Mouse (Mus musculus) CH12.LX (cell line): ENCODE results near the gene Klf9. TPM values are rescaled to one million over a fixed set of nuclear protein-coding genes. Genes with fewer than 3 reads are reported as not detected.

Experiments used
- DNase-seq: peaks from one replicate; pipeline ENCODE4 v3.0.0-alpha.2; 2013; ENCODE audit errors: extremely low read depth
- H3K27ac ChIP-seq: 2 replicates; pipeline ENCODE4 v1.5.1; 2012; ENCODE audit warnings: low read depth, mild to moderate bottlenecking, control low read depth, moderate library complexity; ENCODE audit not compliant: insufficient read depth
- H3K27me3 ChIP-seq: replicated peaks from 2 replicates; pipeline ENCODE3; 2012; ENCODE audit warnings: inconsistent platforms
- H3K36me3 ChIP-seq, 2 experiments: replicated peaks in 1 of 2; 2 replicates each; pipeline versions ENCODE3 to v1.6.1; 2012; ENCODE audit warnings: inconsistent platforms in 1 of 2, low read length in 1 of 2, mild to moderate bottlenecking in 1 of 2, mixed read lengths in 1 of 2, moderate library complexity in 1 of 2; ENCODE audit not compliant: control insufficient read depth in 1 of 2, insufficient read depth in 1 of 2
- H3K4me1 ChIP-seq, 2 experiments: 2 replicates each; pipeline ENCODE4 v1.6.1; 2012; ENCODE audit warnings: inconsistent platforms in 1 of 2, moderate library complexity in 1 of 2; ENCODE audit not compliant: insufficient read depth in 2 of 2, control insufficient read depth in 1 of 2
- H3K4me2 ChIP-seq: 2 replicates; pipeline ENCODE4 v1.6.1; 2012; ENCODE audit warnings: low read depth, mild to moderate bottlenecking, control low read depth; ENCODE audit not compliant: poor library complexity, insufficient read depth, severe bottlenecking
- H3K4me3 ChIP-seq, 3 experiments: fragments of 150-350 bp in 1 of 3; sonication (generic) in 1 of 3; replicated peaks in 1 of 3; 2 replicates each; pipeline versions ENCODE3 to v1.5.1; 2011 to 2012; ENCODE audit warnings: low read depth in 2 of 3, low read length in 2 of 3, mild to moderate bottlenecking in 2 of 3, moderate library complexity in 2 of 3, control low read depth in 1 of 3, improper control_type of control experiment in 1 of 3, inconsistent platforms in 1 of 3, mixed read lengths in 1 of 3; ENCODE audit not compliant: poor library complexity in 1 of 3
- H3K79me2 ChIP-seq: replicated peaks from 2 replicates; pipeline ENCODE4 v1.6.1; 2012; ENCODE audit warnings: mild to moderate bottlenecking, moderate library complexity; ENCODE audit not compliant: control insufficient read depth, poor library complexity, insufficient read depth, severe bottlenecking; ENCODE audit errors: extremely low read depth
- H3K9ac ChIP-seq: 2 replicates; pipeline ENCODE4 v1.6.1; 2012; ENCODE audit warnings: low read depth, mild to moderate bottlenecking, control low read depth, moderate library complexity; ENCODE audit not compliant: insufficient read depth
- H3K9me3 ChIP-seq: replicated peaks from 2 replicates; pipeline ENCODE3; 2012; ENCODE audit warnings: low read length, inconsistent platforms, mixed read lengths
- BHLHE40 ChIP-seq: IDR thresholded peaks from 2 replicates; pipeline ENCODE4 v1.6.1; 2011; ENCODE audit warnings: mild to moderate bottlenecking, low read depth, low read length, improper control_type of control experiment
- CHD1 ChIP-seq: IDR thresholded peaks from 2 replicates; pipeline ENCODE4 v1.6.1; 2012; ENCODE audit warnings: low read depth, low read length, improper control_type of control experiment, inconsistent platforms
- CHD2 ChIP-seq: IDR thresholded peaks from 2 replicates; pipeline ENCODE4 v1.6.1; 2011; ENCODE audit warnings: low read length, improper control_type of control experiment
- CTCF ChIP-seq, 2 experiments: IDR thresholded peaks in 1 of 2; conservative IDR thresholded peaks in 1 of 2; 2 replicates each; pipeline ENCODE4 v1.5.1; 2011 to 2012; ENCODE audit warnings: low read depth in 2 of 2, low read length in 2 of 2, improper control_type of control experiment in 1 of 2, inconsistent platforms in 1 of 2, mild to moderate bottlenecking in 1 of 2, moderate library complexity in 1 of 2
- ELF1 ChIP-seq: IDR thresholded peaks from 2 replicates; pipeline ENCODE4 v1.6.1; 2014; ENCODE audit warnings: low read depth, mild to moderate bottlenecking, inconsistent platforms, low read length, improper control_type of control experiment
- EP300 ChIP-seq: IDR thresholded peaks from 2 replicates; pipeline ENCODE4 v1.6.1; 2011; ENCODE audit warnings: low read length, improper control_type of control experiment
- ETS1 ChIP-seq: conservative IDR thresholded peaks from 2 replicates; pipeline ENCODE4 v1.6.1; 2012; ENCODE audit warnings: low read depth, mild to moderate bottlenecking, inconsistent platforms, low read length, improper control_type of control experiment, moderate library complexity
- HCFC1 ChIP-seq: IDR thresholded peaks from 2 replicates; pipeline ENCODE4 v1.6.1; 2012; ENCODE audit warnings: low read depth, mild to moderate bottlenecking, inconsistent platforms, low read length, improper control_type of control experiment
- IRF4 ChIP-seq: IDR thresholded peaks from 2 replicates; pipeline ENCODE4 v1.6.1; 2014; ENCODE audit warnings: low read depth, mild to moderate bottlenecking, inconsistent platforms, low read length, improper control_type of control experiment
- JUN ChIP-seq: IDR thresholded peaks from 2 replicates; pipeline ENCODE4 v1.6.1; 2011; ENCODE audit warnings: low read depth, mild to moderate bottlenecking, low read length, improper control_type of control experiment, moderate library complexity; ENCODE audit not compliant: insufficient read depth
- KAT2A ChIP-seq: IDR thresholded peaks from 2 replicates; pipeline ENCODE4 v1.6.1; 2012; ENCODE audit warnings: low read length, improper control_type of control experiment, inconsistent platforms; ENCODE audit not compliant: insufficient replicate concordance
- MAX ChIP-seq: IDR thresholded peaks from 2 replicates; pipeline ENCODE4 v1.6.1; 2011; ENCODE audit warnings: low read length, improper control_type of control experiment
- MEF2A ChIP-seq: IDR thresholded peaks from 2 replicates; pipeline ENCODE4 v1.6.1; 2014; ENCODE audit warnings: low read depth, mild to moderate bottlenecking, inconsistent platforms, low read length, improper control_type of control experiment, borderline replicate concordance
- MYC ChIP-seq: IDR thresholded peaks from 2 replicates; pipeline ENCODE4 v1.6.1; 2011; ENCODE audit warnings: low read depth, mild to moderate bottlenecking, improper control_type of control experiment, low read length
- NELFE ChIP-seq: IDR thresholded peaks from 2 replicates; pipeline ENCODE4 v1.6.1; 2011; ENCODE audit warnings: low read depth, low read length, improper control_type of control experiment
- NRF1 ChIP-seq: IDR thresholded peaks from 2 replicates; pipeline ENCODE4 v1.6.1; 2014; ENCODE audit warnings: low read depth, mild to moderate bottlenecking, inconsistent platforms, low read length, improper control_type of control experiment, moderate library complexity
- PAX5 ChIP-seq: IDR thresholded peaks from 2 replicates; pipeline ENCODE4 v1.6.1; 2012; ENCODE audit warnings: low read length, inconsistent platforms, mixed read lengths
- POLR2A ChIP-seq: IDR thresholded peaks from 2 replicates; pipeline ENCODE4 v1.6.1; 2011; ENCODE audit warnings: low read depth, mild to moderate bottlenecking, improper control_type of control experiment, low read length
- POLR2AphosphoS2 ChIP-seq: IDR thresholded peaks from 2 replicates; pipeline ENCODE4 v1.6.1; 2011; ENCODE audit warnings: low read depth, low read length, improper control_type of control experiment
- RAD21 ChIP-seq: IDR thresholded peaks from 2 replicates; pipeline ENCODE4 v1.6.1; 2011; ENCODE audit warnings: low read depth, mild to moderate bottlenecking, low read length, improper control_type of control experiment, moderate library complexity
- RCOR1 ChIP-seq: conservative IDR thresholded peaks from 2 replicates; pipeline ENCODE4 v1.6.1; 2012; ENCODE audit warnings: low read depth, mild to moderate bottlenecking, inconsistent platforms, low read length, improper control_type of control experiment
- SIN3A ChIP-seq: IDR thresholded peaks from 2 replicates; pipeline ENCODE4 v1.6.1; 2012; ENCODE audit warnings: low read length, improper control_type of control experiment, inconsistent platforms
- SMC3 ChIP-seq: IDR thresholded peaks from 2 replicates; pipeline ENCODE4 v1.6.1; 2011; ENCODE audit warnings: low read depth, low read length, improper control_type of control experiment
- TCF12 ChIP-seq: IDR thresholded peaks from 2 replicates; pipeline ENCODE4 v1.6.1; 2014; ENCODE audit warnings: low read depth, mild to moderate bottlenecking, inconsistent platforms, low read length, improper control_type of control experiment
- UBTF ChIP-seq: IDR thresholded peaks from 2 replicates; pipeline ENCODE4 v1.6.1; 2012; ENCODE audit warnings: low read depth, mild to moderate bottlenecking, inconsistent platforms, low read length, improper control_type of control experiment, moderate library complexity
- USF1 ChIP-seq: IDR thresholded peaks from 2 replicates; pipeline ENCODE4 v1.6.1; 2014; ENCODE audit warnings: low read depth, mild to moderate bottlenecking, inconsistent platforms, low read length, improper control_type of control experiment
- USF2 ChIP-seq: conservative IDR thresholded peaks from 2 replicates; pipeline ENCODE4 v1.6.1; 2011; ENCODE audit warnings: low read depth, low read length, improper control_type of control experiment
- ZC3H11A ChIP-seq: IDR thresholded peaks from 2 replicates; pipeline ENCODE4 v1.6.1; 2012; ENCODE audit warnings: low read depth, mild to moderate bottlenecking, inconsistent platforms, low read length, improper control_type of control experiment
- ZMIZ1 ChIP-seq: IDR thresholded peaks from 2 replicates; pipeline ENCODE4 v1.6.1; 2012; ENCODE audit warnings: low read depth, mild to moderate bottlenecking, inconsistent platforms, low read length, improper control_type of control experiment
- ZNF384 ChIP-seq: IDR thresholded peaks from 2 replicates; pipeline ENCODE4 v1.6.1; 2012; ENCODE audit warnings: low read depth, low read length, improper control_type of control experiment, inconsistent platforms
- dilution Hi-C: fragments of 300-500 bp; cut with MboI; formaldehyde crosslinking; loops from 2 replicates; pipeline ENCODE4 v1.14.3; 2020; ENCODE audit warnings: low sequenced_read_pairs; ENCODE audit not compliant: extremely low pct_unique_long_range_greater_than_20kb, extremely low pct_ligation_motif_present
- in situ Hi-C: fragments of 300-500 bp; cut with MboI; formaldehyde crosslinking; loops from 3 replicates; pipeline ENCODE4 v1.14.3; 2019; ENCODE audit warnings: low sequenced_read_pairs, low pct_ligation_motif_present, low pct_unique_long_range_greater_than_20kb, mixed read lengths
- polyA plus RNA-seq: library from polyadenylated mRNA; unstranded; fragments of >175 nt; gene quantifications from 2 replicates; pipeline ENCODE4 v1.2.1, GENCODE M21; 2012; ENCODE audit warnings: low read depth; ENCODE audit not compliant: insufficient read length
- total RNA-seq, 2 experiments: library from RNA; depleted of rRNA; stranded (reverse); fragments of 300-350 nt in 1 of 2; fragments of >200 nt in 1 of 2; gene quantifications; 2 replicates each; pipeline ENCODE4 v1.2.3; 2012 to 2014

The Klf9 gene
- total and polyA plus RNA-seq, 3 experiments: not detected

DNA sequence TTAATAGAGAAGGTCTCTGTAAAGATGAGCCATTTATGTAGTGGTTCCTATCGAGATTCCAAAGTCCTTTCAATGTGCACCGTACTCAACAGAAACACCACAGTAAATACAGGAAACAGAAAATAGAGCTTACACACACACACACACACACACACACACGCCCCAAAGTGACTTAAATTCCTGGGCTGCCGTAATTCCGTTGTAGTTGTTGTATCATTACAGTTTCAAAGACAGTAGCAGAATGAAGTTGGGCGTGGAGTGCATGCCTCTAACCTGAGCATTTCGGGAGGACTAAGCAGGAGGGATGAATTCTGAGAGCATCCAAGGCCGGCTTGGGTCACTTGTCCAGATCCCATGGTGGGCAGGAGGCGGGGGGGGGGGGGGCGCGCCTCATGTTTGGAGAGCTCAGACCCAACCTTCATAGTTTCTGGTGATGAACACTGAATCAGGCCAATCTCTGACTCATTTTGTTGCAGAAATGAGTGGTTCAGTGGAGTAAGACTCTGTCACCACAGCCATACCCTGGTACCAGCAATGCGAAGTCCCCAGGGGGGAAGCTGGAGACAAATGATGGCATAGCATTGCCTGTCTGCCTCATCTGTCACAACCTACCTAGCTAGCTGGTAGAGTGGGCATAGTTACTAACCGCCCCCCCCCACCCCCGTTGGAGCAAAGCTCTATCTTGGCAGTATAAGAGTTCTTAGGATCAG, 9.7 kb downstream of the Klf9 start:
- Histone ChIP-seq H3K27ac (no peak overlapping the region), H3K9ac (no peak overlapping the region)

GRCm38 (mm10) chr19:23151651-23152070, 10.6 kb downstream of the Klf9 start:
- H3K79me2 ChIP-seq: no peaks in the 10 kb centered on the region
- H3K9ac ChIP-seq: peak overlapping the region; percentile 16
- dilution Hi-C loops: no loop called here
- H3K4me3 ChIP-seq: peak overlapping the region; percentile 16 to 50 (median 28)
- peak overlapping the region; percentile 80 for H3K4me2 ChIP-seq
- H3K9me3 ChIP-seq: no peaks in the 10 kb centered on the region
- DNase-seq: peak; percentile 89
- no peaks in the 10 kb centered on the region for H3K36me3 ChIP-seq
- H3K27ac ChIP-seq: peak overlapping the region; percentile 17; the same call in 1 of the 2 replicates
- H3K4me1 ChIP-seq: peaks cover 5 to 31% of the 10 kb centered on the region in 2 experiments
- in situ Hi-C loops: loop anchor here (10.0 kb wide), 1 partner anchor 237 kb away; no protein-coding TSS in a partner anchor
- H3K27me3 ChIP-seq: no peaks in the 10 kb centered on the region
- TF ChIP-seq POLR2A (peak; percentile 52; the same call in 1 of the 2 replicates), POLR2AphosphoS2 (no peak), JUN (no peak), MAX (peak; percentile 31; the same call in 1 of the 2 replicates), BHLHE40 (no peak), CTCF (conservative IDR thresholded peaks at IDR 0.05 in 1 of 2, IDR thresholded peaks at IDR 0.05 in 1 of 2; ENCODE audit: low read depth in 2 of 2, low read length in 2 of 2) (peak in 1 of 2 experiments; percentile 82; a peak in 2 of 4 replicates), KAT2A (no peak), SIN3A (peak; percentile 64), NELFE (peak; percentile 58; the same call in 1 of the 2 replicates), RCOR1 (no peak), RAD21 (peak; percentile 82), ELF1 (peak; percentile 94), ZC3H11A (no peak), ETS1 (no peak), SMC3 (peak; percentile 67), TCF12 (peak; percentile 31; the same call in 1 of the 2 replicates), ZMIZ1 (no peak), USF1 (no peak), EP300 (0 out of 2 replicates have a peak, but pooled peaks have one; percentile 31), IRF4 (no peak; the same call in 1 of the 2 replicates), UBTF (no peak), CHD1 (no peak), CHD2 (no peak), USF2 (no peak), MEF2A (peak; percentile 12; the same call in 1 of the 2 replicates)

More for the DNA sequence above, 9.7 kb downstream of the Klf9 start:
- Histone ChIP-seq H3K4me1 (peaks cover 5 to 36% of the 10 kb centered on the region in 2 experiments), H3K9me3 (no peaks in the 10 kb centered on the region), H3K27me3 (no peaks in the 10 kb centered on the region), H3K36me3 (no peaks in the 10 kb centered on the region), H3K4me3 (no peak overlapping the region), H3K79me2 (no peaks in the 10 kb centered on the region), H3K4me2 (no peak overlapping the region)
- peak; percentile 56 for DNase-seq
- TF ChIP-seq USF2 (no peak), USF1 (no peak), ELF1 (no peak), KAT2A (no peak), IRF4 (no peak), NRF1 (no peak), CTCF (conservative IDR thresholded peaks at IDR 0.05 in 1 of 2, IDR thresholded peaks at IDR 0.05 in 1 of 2; ENCODE audit: low read depth in 2 of 2, low read length in 2 of 2) (no peak), MYC (no peak), RAD21 (no peak), BHLHE40 (no peak), ZNF384 (no peak), RCOR1 (no peak), HCFC1 (no peak), MEF2A (no peak), PAX5 (no peak), EP300 (no peak), UBTF (no peak)
- in situ Hi-C loops: loop anchor here (10.0 kb wide), 1 partner anchor 236 kb away; no protein-coding TSS in a partner anchor
- dilution Hi-C loops: no loop called here
